Mouse (Mus musculus) lung, adult 2 months (tissue): ENCODE measurements at regions not wholly inside any gene's neighbourhood (a gene's known extent, or its start where the extent isn't known, plus 50 kb on each side); places are given as distances from the start of the nearest gene placed in this dataset.

Experiments used
- DNase-seq: peaks from one replicate; pipeline ENCODE4 v3.0.0; 2022
- H3K4me1 ChIP-seq: fragments of 200-500 bp; 2 replicates; pipeline ENCODE4 v1.6.1; 2011; ENCODE audit warnings: low read length; ENCODE audit not compliant: control insufficient read depth, insufficient read depth
- H3K4me3 ChIP-seq: fragments of 200-500 bp; replicated peaks from 2 replicates; pipeline ENCODE3; 2011; ENCODE audit warnings: low read depth, mild to moderate bottlenecking, control low read depth, low read length; ENCODE audit errors: extremely low read depth
- CTCF ChIP-seq: fragments of 200-500 bp; IDR thresholded peaks from 2 replicates; pipeline ENCODE4 v1.5.1; 2011; ENCODE audit warnings: mild to moderate bottlenecking, low read length, control low read depth; ENCODE audit not compliant: insufficient read depth
- POLR2A ChIP-seq: fragments of 200-500 bp; IDR thresholded peaks from 2 replicates; pipeline ENCODE4 v1.6.1; 2011; ENCODE audit warnings: low read depth, mild to moderate bottlenecking, control low read depth, low read length, borderline replicate concordance; ENCODE audit errors: extremely low read depth
- WGBS: fragments of 180-500 bp; shearing (Covaris S2); methylation state at CpG from one replicate; pipeline ENCODE4 v1.1.7; 2018; 5-methylcytosine and 5-hydroxymethylcytosine counted together

DNA sequence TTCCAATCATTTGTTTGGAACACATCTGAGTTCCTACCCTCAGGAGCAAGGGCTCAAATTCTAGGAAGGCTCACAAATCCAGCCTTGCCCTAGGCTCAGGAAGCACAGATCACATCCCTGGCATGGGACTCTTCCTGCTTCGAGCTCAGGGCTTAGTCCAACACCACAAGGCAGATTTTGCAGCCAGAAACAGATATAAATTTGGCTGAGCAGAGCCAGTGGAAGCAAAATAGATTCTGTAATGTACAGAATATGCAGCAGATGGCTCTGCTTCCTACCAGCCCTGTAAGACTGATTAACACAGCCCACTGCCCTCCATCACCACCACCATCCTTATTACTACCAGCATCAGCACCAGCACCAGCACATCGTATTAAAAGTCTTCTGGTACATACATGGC, 56.4 kb upstream of the Syt6 start:
- WGBS: 69% methylated on average over 2 of the region's 2 CpGs

More for the DNA sequence above, 56.4 kb upstream of the Syt6 start:
- no peak for DNase-seq
- H3K4me3 ChIP-seq: no peak overlapping the region
- no peaks in the 10 kb centered on the region for H3K4me1 ChIP-seq
- TF ChIP-seq POLR2A (no peak), CTCF (no peak)
